In genomic region chr8:123796758-123797157, GRCm38 (mm10) we compare ENCODE assay signal across 13 mouse cellular contexts. TPM values are rescaled to one million over a fixed set of nuclear protein-coding genes. Genes with fewer than 3 reads are reported as not detected.
DNase-seq lines count a peak whose midpoint lies in the region; ATAC-seq and TF ChIP-seq lines count a peak whose summit lies in the region.
"Had no signal": no experiment of that assay in that cellular context is flagged by ENCODE, and none has a peak within 500 bp of the region (broad histone marks: within the 10 kb centered on the region; RNA-seq: fewer than 3 reads in every experiment).

No protein-coding gene starts in this region.

- H3K4me3 ChIP-seq in liver, embryonic 16.5 days (ENCODE audit: low read depth, low read length) = no peak overlapping the region
- no peak overlapping the region for H3K4me3 ChIP-seq in forebrain, postnatal 0 days (ENCODE audit: low read depth, low read length)
- H3K4me3 ChIP-seq: embryonic facial prominence, embryonic 10.5 days; heart, embryonic 13.5 days; layer of hippocampus, adult 2 months had no signal

- peak; percentile 18 for DNase-seq in CD4-positive, CD25-positive, alpha-beta regulatory T cell, adult 2 months (ENCODE audit: low read depth, low spot score)
- peak; percentile 64 for DNase-seq in adrenal gland, postnatal 10 days
- DNase-seq in kidney, postnatal 14 days = peak; percentile 52
- DNase-seq in forebrain, postnatal 0 days = no peak
- DNase-seq in Muller cell, postnatal 12 days (ENCODE audit: inconsistent ontology term) = no peak
- no peak for DNase-seq in urinary bladder, adult 18-20 months (ENCODE audit: low spot score in 2 of 2)
- DNase-seq: cerebellum, postnatal 10 days; gastrocnemius, postnatal 14 days had no signal

- TF ChIP-seq CTCF in forebrain, postnatal 0 days (IDR thresholded peaks at IDR 0.05; ENCODE audit: low read depth) = no peak

- no peak overlapping the region for H3K9ac ChIP-seq in liver, embryonic 16.5 days (ENCODE audit: low read depth, low read length)
- H3K9ac ChIP-seq in forebrain, postnatal 0 days = no peak overlapping the region
- H3K9ac ChIP-seq: heart, embryonic 13.5 days had no signal

- WGBS in liver, embryonic 16.5 days (ENCODE audit: insufficient replicate concordance) = 25% methylated on average over 4 of the region's 4 CpGs
- 52% methylated on average over 4 of the region's 4 CpGs for WGBS in forebrain, postnatal 0 days

- H3K4me1 ChIP-seq in liver, embryonic 16.5 days (ENCODE audit: control insufficient read depth, low read depth, low read length) = peaks cover 39% of the 10 kb centered on the region
- H3K4me1 ChIP-seq in forebrain, postnatal 0 days (ENCODE audit: insufficient read depth) = no peaks in the 10 kb centered on the region
- H3K4me1 ChIP-seq: heart, embryonic 13.5 days had no signal

- H3K27ac ChIP-seq in liver, embryonic 16.5 days (ENCODE audit: low read length) = peak overlapping the region; percentile 75
- no peak overlapping the region for H3K27ac ChIP-seq in forebrain, postnatal 0 days (ENCODE audit: low read depth, low read length)
- H3K27ac ChIP-seq: embryonic facial prominence, embryonic 10.5 days; heart, embryonic 13.5 days; layer of hippocampus, adult 2 months had no signal

- H3K36me3 ChIP-seq in liver, embryonic 16.5 days (ENCODE audit: control insufficient read depth, insufficient read depth) = no peaks in the 10 kb centered on the region
- H3K36me3 ChIP-seq in forebrain, postnatal 0 days (ENCODE audit: insufficient read depth) = no peaks in the 10 kb centered on the region
- H3K36me3 ChIP-seq: embryonic facial prominence, embryonic 10.5 days; heart, embryonic 13.5 days had no signal

- H3K27me3 ChIP-seq in liver, embryonic 16.5 days (ENCODE audit: control insufficient read depth, insufficient read depth, low read depth, low read length) = no peaks in the 10 kb centered on the region
- no peaks in the 10 kb centered on the region for H3K27me3 ChIP-seq in forebrain, postnatal 0 days (ENCODE audit: insufficient read depth, low read length)

- no peak overlapping the region for H3K4me2 ChIP-seq in liver, embryonic 16.5 days (ENCODE audit: low read depth, low read length)
- H3K4me2 ChIP-seq in forebrain, postnatal 0 days (ENCODE audit: low read depth) = no peak overlapping the region
- H3K4me2 ChIP-seq: heart, embryonic 13.5 days had no signal

- ATAC-seq in liver, embryonic 16.5 days (ENCODE audit: low read depth) = peak; percentile 44
- ATAC-seq in forebrain, postnatal 0 days = no peak
- no peak for ATAC-seq in frontal cortex, adult (ENCODE audit: low TSS enrichment)

- no peaks in the 10 kb centered on the region for H3K9me3 ChIP-seq in liver, embryonic 16.5 days (replicated peaks; ENCODE audit: control insufficient read depth, low read length)
- no peaks in the 10 kb centered on the region for H3K9me3 ChIP-seq in forebrain, postnatal 0 days (ENCODE audit: low read length)
- H3K9me3 ChIP-seq: heart, embryonic 13.5 days had no signal

RNA-seq across cellular contexts. Expression of gene Rab4a, which starts 9.0 kb away (rescaled TPM):
- total RNA-seq in adrenal gland, postnatal 10 days (2021) = 10 to 100 TPM; 19.6 to 21.3 TPM
- 34.8 and 37.8 TPM in 2 replicates for polyA plus RNA-seq in liver, embryonic 16.5 days (2015; fragmentation: Nextera tagmentation; extraction: Ambion mirVana)
- total RNA-seq in forebrain, postnatal 0 days (2014; rRNA removed) = 70.9 and 72.8 TPM in 2 replicates
- polyA plus RNA-seq in forebrain, postnatal 0 days (2015; fragmentation: Nextera tagmentation; extraction: Ambion mirVana) = 113 and 127 TPM in 2 replicates

Comparison
In these comparisons a context has a peak if more than half of its experiments do, and no peak if none do; other contexts are left out.
1. DNase-seq: peak in CD4-positive, CD25-positive, alpha-beta regulatory T cell, adult 2 months (single experiment), adrenal gland, postnatal 10 days (single experiment) and kidney, postnatal 14 days (single experiment); none in forebrain, postnatal 0 days (single experiment), Muller cell, postnatal 12 days (single experiment) and urinary bladder, adult 18-20 months (0 of 2).